Mouse (Mus musculus) ovary, postnatal 14 days (tissue): ENCODE data around the gene Col6a1.

Experiments
- DNase-seq: peaks from one replicate; pipeline ENCODE4 v3.0.0; 2022; ENCODE audit warnings: low spot score

Col6a1 gene

DNA sequence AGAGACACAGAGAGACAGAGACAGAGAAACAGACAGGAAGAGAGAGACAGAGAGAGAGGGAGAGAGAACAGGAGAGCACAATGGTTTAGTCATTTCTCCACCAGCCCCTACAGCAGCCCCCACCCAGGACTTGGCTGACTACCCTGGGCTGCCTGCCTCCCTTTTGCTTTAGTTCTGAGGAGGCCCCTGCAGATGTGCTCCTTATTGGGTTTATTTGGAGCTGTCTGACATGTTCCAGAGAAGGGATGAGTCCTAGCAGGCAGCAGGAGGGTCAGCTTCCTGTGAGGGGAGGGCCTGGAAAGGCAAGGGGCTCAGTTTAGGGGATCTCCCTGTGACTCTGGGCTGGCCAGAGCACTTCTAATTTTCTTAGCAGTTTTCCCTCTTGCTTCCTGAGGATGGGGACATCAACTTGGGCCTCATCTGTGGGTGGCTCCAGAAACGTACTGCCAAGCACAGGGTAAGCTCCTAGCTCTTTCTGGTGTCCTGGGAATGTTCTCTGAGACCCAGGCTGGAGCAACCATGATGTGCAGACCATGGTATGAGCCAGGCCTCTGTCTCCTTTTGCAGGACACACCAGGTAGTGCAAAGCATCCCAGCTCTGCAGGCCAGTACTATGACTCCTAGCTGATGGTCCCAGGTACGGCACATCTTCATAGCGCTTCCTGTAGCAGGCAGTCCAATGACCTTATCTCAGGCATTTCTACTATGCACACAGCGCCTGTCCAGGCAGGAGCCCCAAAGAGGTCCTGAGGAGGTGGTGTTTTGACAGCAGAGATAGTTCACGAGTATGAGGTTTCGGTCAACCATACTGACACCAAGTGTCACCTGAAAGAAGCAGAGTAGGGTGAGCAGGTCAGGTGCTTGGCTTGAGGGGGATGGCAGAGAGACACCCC lies 45.0 kb downstream of the Col6a1 start:
- DNase-seq: no peak

DNA sequence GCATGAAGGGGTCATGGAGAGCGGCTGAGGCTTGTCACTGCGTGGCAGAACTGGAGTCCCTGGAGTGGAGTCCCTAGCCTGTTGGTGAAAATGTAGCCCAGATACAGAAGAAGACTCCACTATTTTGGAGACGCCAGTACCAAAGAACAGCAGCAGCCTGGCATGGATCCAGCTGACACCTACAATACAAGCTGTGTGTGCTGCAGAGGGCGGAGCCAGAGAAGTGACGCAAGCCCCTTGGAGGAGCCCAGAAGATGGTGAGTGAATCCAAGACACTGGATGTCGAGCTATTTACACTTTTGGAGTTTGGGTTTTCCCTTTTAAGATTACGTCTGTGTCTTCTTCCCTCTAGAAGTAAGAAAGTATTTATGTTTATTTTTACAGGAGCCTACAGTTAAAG lies 47.8 kb downstream of the Col6a1 start:
- DNase-seq: no peak

DNA sequence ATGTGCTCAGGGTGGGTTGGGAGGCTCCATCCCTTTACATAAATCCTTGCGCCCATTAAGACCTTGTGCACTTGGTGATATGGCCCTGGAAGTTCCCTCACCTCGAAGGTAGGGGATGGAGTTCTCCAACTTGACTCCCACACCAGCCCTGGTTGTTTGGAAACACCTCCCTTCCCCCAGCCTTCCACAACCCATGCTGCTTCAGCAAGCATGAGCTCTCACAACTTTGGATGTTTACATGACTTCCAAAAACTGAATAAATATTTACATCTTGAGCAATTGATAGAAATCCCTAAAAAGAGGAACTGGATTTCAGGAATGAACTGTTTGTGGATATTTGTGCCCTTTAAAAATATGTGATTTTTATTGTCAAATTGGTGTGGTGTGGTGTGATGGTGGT lies 50.7 kb downstream of the Col6a1 start:
- no peak for DNase-seq

DNA sequence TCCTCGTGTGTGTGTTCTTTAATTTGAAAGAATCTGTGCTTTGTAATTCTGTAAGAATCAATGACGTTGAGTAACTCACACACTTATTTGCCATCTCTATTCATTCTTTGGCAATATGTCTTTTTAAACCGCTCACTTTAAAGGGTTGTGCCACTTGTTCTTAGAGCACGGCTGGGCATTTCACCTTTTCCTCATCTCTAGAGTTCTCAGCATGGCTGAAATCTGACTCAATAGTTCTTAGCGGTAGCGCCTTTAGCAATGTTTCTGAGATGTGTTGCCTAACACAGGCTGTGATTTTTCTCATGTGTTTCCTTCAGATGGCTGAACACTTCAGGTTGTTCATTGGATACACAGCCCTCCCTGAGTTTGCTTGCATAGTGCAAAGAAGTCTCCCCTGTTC lies 51.4 kb downstream of the Col6a1 start:
- DNase-seq: no peak

DNA sequence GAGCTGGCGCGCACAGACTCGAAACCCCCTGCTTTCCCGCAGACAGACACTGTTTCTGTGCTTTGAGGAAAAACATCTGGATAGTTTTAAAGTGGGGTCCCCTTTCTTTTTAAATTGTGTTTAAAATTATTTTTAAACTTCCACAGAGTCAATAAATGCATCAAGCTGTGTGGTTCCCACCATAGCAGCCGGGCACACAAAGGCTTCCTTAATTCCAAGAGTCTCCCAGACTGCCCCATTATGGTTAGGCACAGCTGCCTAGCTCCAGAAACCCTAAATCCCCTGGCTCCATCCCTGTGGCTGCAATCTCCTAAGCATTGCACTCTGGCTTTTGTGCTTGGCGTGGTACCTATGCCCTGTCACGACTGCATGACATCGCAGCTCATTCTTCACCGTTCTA lies 54.0 kb downstream of the Col6a1 start:
- no peak for DNase-seq

DNA sequence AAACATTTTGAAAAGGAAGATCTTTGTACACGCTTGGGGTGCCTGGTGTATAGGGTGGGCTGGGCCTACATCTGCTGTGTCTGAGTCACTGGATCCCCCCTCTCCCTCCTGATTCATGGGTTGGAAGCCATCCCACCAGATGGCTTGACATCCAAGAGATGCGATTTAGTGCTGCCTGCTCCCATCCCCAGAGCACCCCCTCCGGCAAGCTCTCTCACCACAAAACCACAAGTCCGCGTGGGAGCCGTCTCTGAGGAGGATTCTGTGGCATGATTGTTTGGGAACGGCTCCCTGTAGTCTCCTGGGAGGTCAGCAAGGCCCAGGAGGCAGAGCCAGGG lies 57.1 kb downstream of the Col6a1 start:
- DNase-seq: peak; percentile 69

DNA sequence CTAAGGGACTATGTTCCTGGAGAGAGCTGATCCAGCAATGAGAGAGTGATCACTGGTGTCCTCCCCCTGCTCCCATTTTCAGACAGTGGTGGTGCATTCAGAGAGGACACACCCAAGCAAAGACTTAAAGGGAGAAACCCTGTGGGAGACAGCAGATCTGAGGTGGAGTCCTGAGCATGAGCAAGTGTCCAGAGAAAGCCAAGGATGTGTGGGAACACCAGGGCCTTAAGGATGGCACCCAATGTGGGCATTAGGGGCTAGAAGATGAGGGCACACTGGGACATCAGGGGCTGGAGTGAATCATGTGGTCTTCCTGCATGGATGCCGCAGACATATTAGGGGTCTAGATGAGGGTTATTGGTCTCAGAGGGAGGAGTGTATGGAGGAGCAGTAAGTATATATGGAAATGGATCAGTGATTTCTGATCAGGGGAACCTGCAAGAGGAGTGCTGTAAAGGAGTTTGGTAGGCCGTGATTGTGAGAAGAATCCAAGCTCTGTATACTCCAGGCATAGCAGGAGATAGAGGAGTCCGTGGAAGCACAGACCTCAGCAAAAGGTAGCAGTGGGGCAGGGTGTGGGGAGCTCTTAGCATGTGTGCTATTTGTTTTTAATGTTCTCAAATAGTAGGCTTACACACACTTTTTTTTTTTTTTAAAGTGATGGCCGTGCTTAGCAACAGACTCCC lies 57.6 kb downstream of the Col6a1 start:
- DNase-seq: no peak

DNA sequence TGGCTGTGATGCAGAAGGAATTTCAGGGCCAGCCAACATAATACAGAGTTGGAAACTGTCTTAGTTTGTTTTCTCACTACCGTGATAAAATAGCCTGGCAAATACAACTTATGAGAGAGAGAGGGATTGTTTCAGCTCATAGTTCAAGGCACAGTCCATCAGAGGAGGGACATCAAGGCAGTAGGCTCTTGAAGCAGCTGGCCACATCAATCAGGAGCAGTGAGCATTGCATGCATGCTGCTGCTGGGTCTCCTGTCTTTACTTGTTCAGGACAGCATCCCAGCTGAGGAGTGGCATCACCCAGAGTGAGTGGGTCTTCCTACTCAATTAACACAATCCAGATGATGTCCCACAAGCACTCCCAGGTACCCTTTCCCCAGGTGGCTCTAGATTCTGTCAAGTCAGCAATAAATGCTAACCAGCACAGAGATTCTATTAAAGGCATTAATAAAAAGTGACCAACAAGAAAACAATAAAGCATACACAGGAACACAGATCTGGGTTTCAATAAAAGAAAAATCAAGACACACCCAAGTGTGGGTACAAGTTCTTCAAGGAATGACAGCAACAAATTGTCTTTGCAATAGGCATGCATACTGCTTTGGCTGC lies 58.7 kb downstream of the Col6a1 start:
- no peak for DNase-seq

DNA sequence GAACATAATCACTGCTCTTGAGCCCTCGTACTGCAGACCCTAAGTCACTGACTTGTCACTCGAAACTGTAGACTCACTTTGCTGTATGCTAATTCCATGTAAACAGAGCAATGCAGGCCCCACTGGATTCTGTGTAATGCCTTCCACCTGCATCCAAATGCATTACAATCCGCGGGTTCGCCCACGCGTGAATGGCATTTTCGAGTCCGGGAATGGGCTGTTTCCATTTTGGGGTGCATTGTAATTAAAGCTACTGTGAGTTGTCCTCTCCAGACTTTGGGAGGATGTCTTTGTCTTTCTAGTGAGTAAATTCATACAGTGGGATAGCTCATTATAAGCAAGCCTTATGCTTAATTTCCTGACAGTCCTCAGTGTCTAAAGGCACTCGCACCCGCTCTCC lies 60.4 kb downstream of the Col6a1 start:
- DNase-seq: no peak

DNA sequence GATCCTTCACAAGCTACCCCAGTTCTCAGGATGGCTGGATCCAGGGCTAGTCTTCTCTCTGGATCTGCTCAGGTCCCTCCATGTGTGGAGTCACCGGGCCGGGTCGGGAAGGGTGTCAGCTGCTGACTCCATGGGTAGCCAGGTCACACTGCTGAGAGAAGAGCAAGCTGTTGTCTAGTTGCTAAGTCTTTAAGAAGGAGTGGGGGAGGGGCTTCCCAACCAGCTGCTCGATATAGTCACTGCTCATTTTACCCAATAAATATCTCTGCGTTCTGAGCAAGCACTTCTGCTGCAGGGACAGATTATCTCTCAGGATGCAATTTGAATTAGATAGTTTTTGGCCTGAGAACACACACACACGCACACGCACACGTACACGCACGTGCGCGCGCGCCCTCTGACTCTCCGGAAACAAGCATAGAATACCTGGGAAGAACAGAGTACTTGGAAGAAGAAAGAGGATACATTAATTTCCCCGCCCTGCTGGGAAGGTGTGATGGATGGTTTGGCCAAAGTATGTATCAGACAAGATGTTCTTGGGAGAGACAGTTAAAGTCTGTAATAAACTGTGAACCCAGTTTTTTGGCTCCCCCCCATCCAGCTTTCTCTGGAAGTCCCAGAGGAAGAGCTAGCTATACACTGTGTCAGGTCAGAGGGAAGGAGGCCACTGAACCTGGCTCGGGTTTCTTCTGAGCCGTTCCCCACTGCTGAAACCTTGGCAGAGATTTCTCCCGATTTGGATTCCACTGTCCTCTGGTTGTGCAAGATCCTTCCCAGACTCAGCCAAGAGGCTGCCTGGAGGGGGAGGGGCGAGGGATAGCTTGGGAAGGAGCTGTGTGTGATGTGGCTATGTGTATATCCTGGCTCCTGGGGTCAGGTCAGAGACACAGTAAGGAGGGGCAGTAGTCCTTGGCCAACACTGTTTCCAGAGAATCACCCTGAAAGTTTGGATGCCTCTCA lies 61.5 kb downstream of the Col6a1 start:
- peak; percentile 64 for DNase-seq
